Mouse (Mus musculus): Measurements from ENCODE around the gene Emilin2. TPM values are rescaled to one million over a fixed set of nuclear protein-coding genes. Genes with fewer than 3 reads are reported as not detected.
A peak's percentile ranks its signal among the peaks of the same experiment; 100 is the strongest.

The Emilin2 gene
- polyA plus RNA-seq, 1 experiment, result 2.6 TPM

DNA sequence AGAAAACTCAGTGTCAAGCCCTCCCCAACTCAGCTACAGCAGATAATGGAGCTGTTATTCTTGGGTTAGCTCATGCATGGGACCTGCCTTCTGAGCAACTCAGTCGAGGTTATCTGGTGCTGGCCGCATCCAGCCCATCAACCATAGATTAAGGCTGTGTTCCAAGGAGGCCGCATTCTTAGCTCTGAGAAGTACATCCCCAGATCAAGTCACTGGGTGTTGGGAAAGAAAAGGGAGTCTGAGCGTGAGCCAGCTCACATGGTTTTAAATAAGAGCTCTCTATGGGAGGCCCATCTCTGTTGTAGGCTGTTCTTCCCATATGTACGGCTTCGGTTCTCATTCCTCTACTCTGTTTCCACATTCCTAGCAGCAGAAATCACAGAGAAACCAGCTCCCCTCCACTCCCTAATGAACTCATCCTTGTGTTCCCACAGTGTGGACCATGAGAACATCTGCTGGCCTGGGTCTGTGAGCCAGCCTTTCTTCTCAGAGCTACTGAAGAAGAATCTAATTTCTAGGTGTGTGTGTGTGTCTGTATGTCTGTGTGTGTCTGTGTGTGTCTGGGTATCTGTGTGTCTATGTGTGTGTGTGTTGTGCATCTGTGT lies 22.1 kb downstream of the Emilin2 start:
- Histone ChIP-seq H3K27ac (ENCODE audit: insufficient read depth, low read depth, low read length) (no peak overlapping the region), H3K36me3 (ENCODE audit: control insufficient read depth, insufficient read depth, low read length) (no peaks in the 10 kb centered on the region), H3K4me1 (ENCODE audit: control insufficient read depth, insufficient read depth, low read length) (peaks cover 8% of the 10 kb centered on the region; the same call in 1 of the 2 replicates), H3K4me3 (ENCODE audit: insufficient read depth, low read depth, low read length) (no peak overlapping the region), H3K27me3 (replicated peaks; ENCODE audit: control insufficient read depth, insufficient read depth, low read length) (no peaks in the 10 kb centered on the region)
- 84% methylated on average over 6 of the region's 6 CpGs for WGBS
- TF ChIP-seq CTCF (conservative IDR thresholded peaks at IDR 0.05; ENCODE audit: insufficient read depth, insufficient read length, low read depth, low read length) (no peak), POLR2A (IDR thresholded peaks at IDR 0.05; ENCODE audit: low read depth, low read length) (no peak)
- DNase-seq, result no peak

DNA sequence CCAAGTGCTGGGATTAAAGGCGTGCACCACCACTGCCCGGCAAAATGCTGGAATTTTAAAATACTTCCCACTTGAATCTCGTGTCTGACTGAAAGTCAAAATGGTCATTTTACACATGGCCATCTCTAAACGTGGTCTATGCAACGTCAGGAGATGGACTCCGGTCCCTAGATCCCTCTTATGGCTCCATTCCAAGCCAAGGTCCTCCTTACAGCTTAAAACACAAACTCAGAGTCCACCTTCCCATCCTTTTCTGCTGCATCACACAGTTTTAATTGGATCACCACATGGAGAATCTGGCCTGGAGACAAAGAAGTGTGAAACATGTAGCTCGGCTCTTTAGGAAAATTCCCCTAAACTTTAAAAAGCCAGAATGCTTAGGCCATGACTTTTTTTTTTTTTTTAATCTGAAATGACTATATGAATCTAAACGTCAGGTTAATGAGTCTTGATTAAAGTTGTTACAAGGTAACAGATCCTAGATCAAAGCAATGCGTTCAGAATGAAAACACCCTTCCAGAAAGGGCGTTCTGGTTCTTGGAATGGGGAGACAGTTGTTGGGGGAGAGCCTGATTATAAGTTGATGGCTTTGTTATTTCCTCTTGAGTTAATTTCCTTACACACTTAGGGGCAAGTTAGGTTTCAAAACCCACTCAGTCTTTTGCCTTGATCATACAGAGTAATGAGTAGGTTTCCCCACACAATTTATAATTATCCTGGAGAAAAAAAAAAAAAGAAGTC lies 22.8 kb downstream of the Emilin2 start:
- H3K4me3 ChIP-seq (ENCODE audit: insufficient read depth, low read depth, low read length), result no peak overlapping the region
- TF ChIP-seq CTCF (conservative IDR thresholded peaks at IDR 0.05; ENCODE audit: insufficient read depth, insufficient read length, low read depth, low read length), result no peak
- no peak for TF ChIP-seq POLR2A (IDR thresholded peaks at IDR 0.05; ENCODE audit: low read depth, low read length)
- 66% methylated on average over 10 of the region's 10 CpGs for WGBS
- H3K27ac ChIP-seq (ENCODE audit: insufficient read depth, low read depth, low read length), result no peak overlapping the region
- H3K4me1 ChIP-seq (ENCODE audit: control insufficient read depth, insufficient read depth, low read length), result peaks cover 9% of the 10 kb centered on the region; the same call in 1 of the 2 replicates
- DNase-seq, result peak; percentile 80
- no peaks in the 10 kb centered on the region for H3K36me3 ChIP-seq (ENCODE audit: control insufficient read depth, insufficient read depth, low read length)
- H3K27me3 ChIP-seq (replicated peaks; ENCODE audit: control insufficient read depth, insufficient read depth, low read length), result no peaks in the 10 kb centered on the region

GRCm38 (mm10) chr17:71288145-71288758 lies 23.5 kb downstream of the Emilin2 start:
- DNase-seq, result no peak
- Histone ChIP-seq H3K27ac (ENCODE audit: insufficient read depth, low read depth, low read length) (no peak overlapping the region), H3K27me3 (replicated peaks; ENCODE audit: control insufficient read depth, insufficient read depth, low read length) (no peaks in the 10 kb centered on the region), H3K36me3 (ENCODE audit: control insufficient read depth, insufficient read depth, low read length) (no peaks in the 10 kb centered on the region), H3K4me3 (ENCODE audit: insufficient read depth, low read depth, low read length) (no peak overlapping the region), H3K4me1 (ENCODE audit: control insufficient read depth, insufficient read depth, low read length) (peaks cover 9% of the 10 kb centered on the region; the same call in 1 of the 2 replicates)
- WGBS, result 74% methylated on average over 11 of the region's 11 CpGs
- TF ChIP-seq POLR2A (IDR thresholded peaks at IDR 0.05; ENCODE audit: low read depth, low read length), result no peak
- no peak for TF ChIP-seq CTCF (conservative IDR thresholded peaks at IDR 0.05; ENCODE audit: insufficient read depth, insufficient read length, low read depth, low read length)

- no peak for DNase-seq
- Histone ChIP-seq H3K4me1 (ENCODE audit: control insufficient read depth, insufficient read depth, low read length) (peaks cover 9% of the 10 kb centered on the region; the same call in 1 of the 2 replicates), H3K27me3 (replicated peaks; ENCODE audit: control insufficient read depth, insufficient read depth, low read length) (no peaks in the 10 kb centered on the region), H3K4me3 (ENCODE audit: insufficient read depth, low read depth, low read length) (no peak overlapping the region), H3K27ac (ENCODE audit: insufficient read depth, low read depth, low read length) (no peak overlapping the region), H3K36me3 (ENCODE audit: control insufficient read depth, insufficient read depth, low read length) (no peaks in the 10 kb centered on the region)
- 89% methylated on average over 7 of the region's 7 CpGs for WGBS
- TF ChIP-seq POLR2A (IDR thresholded peaks at IDR 0.05; ENCODE audit: low read depth, low read length), result no peak
- no peak for TF ChIP-seq CTCF (conservative IDR thresholded peaks at IDR 0.05; ENCODE audit: insufficient read depth, insufficient read length, low read depth, low read length)
Observed at GRCm38 (mm10) chr17:71287586-71287985, 24.2 kb downstream of the Emilin2 start.

- Histone ChIP-seq H3K27me3 (replicated peaks; ENCODE audit: control insufficient read depth, insufficient read depth, low read length) (no peaks in the 10 kb centered on the region), H3K36me3 (ENCODE audit: control insufficient read depth, insufficient read depth, low read length) (no peaks in the 10 kb centered on the region), H3K27ac (ENCODE audit: insufficient read depth, low read depth, low read length) (no peak overlapping the region), H3K4me1 (ENCODE audit: control insufficient read depth, insufficient read depth, low read length) (peaks cover 11% of the 10 kb centered on the region; the same call in 1 of the 2 replicates), H3K4me3 (ENCODE audit: insufficient read depth, low read depth, low read length) (no peak overlapping the region)
- DNase-seq, result peak; percentile 74
- 51% methylated on average over 6 of the region's 6 CpGs for WGBS
- TF ChIP-seq POLR2A (IDR thresholded peaks at IDR 0.05; ENCODE audit: low read depth, low read length), result no peak
Observed at GRCm38 (mm10) chr17:71285929-71286328, 25.8 kb downstream of the Emilin2 start.

- H3K4me3 ChIP-seq (ENCODE audit: insufficient read depth, low read depth, low read length), result no peak overlapping the region
- WGBS, result 35% methylated on average over 6 of the region's 6 CpGs
- DNase-seq, result no peak
- H3K4me1 ChIP-seq (ENCODE audit: control insufficient read depth, insufficient read depth, low read length), result peaks cover 11% of the 10 kb centered on the region; the same call in 1 of the 2 replicates
- no peaks in the 10 kb centered on the region for H3K27me3 ChIP-seq (replicated peaks; ENCODE audit: control insufficient read depth, insufficient read depth, low read length)
- H3K36me3 ChIP-seq (ENCODE audit: control insufficient read depth, insufficient read depth, low read length), result no peaks in the 10 kb centered on the region
- no peak overlapping the region for H3K27ac ChIP-seq (ENCODE audit: insufficient read depth, low read depth, low read length)
- TF ChIP-seq CTCF (conservative IDR thresholded peaks at IDR 0.05; ENCODE audit: insufficient read depth, insufficient read length, low read depth, low read length) (no peak), POLR2A (IDR thresholded peaks at IDR 0.05; ENCODE audit: low read depth, low read length) (no peak)
Observed at GRCm38 (mm10) chr17:71284890-71285289, 26.9 kb downstream of the Emilin2 start.

GRCm38 (mm10) chr17:71283237-71283636 lies 28.5 kb downstream of the Emilin2 start:
- DNase-seq, result peak; percentile 38
- Histone ChIP-seq H3K36me3 (ENCODE audit: control insufficient read depth, insufficient read depth, low read length) (no peaks in the 10 kb centered on the region), H3K27ac (ENCODE audit: insufficient read depth, low read depth, low read length) (peak overlapping the region; percentile 18), H3K4me1 (ENCODE audit: control insufficient read depth, insufficient read depth, low read length) (peaks cover 11% of the 10 kb centered on the region; the same call in 1 of the 2 replicates), H3K4me3 (ENCODE audit: insufficient read depth, low read depth, low read length) (no peak overlapping the region), H3K27me3 (replicated peaks; ENCODE audit: control insufficient read depth, insufficient read depth, low read length) (no peaks in the 10 kb centered on the region)
- 53% methylated on average over 4 of the region's 4 CpGs for WGBS
- TF ChIP-seq POLR2A (IDR thresholded peaks at IDR 0.05; ENCODE audit: low read depth, low read length) (no peak), CTCF (conservative IDR thresholded peaks at IDR 0.05; ENCODE audit: insufficient read depth, insufficient read length, low read depth, low read length) (no peak)

Data from kidney, adult 2 months (tissue).